Mouse (Mus musculus) heart, postnatal 4 days (tissue): ENCODE measurements around the gene Pold1. TPM values are rescaled to one million over a fixed set of nuclear protein-coding genes. Genes with fewer than 3 reads are reported as not detected.
A peak's percentile ranks its signal among the peaks of the same experiment; 100 is the strongest.

Experiments
- DNase-seq: peaks from one replicate; pipeline ENCODE4 v3.0.0; 2021
- total RNA-seq, 2 experiments: library from RNA; stranded (reverse); gene quantifications; 2 replicates each; pipeline ENCODE4 v1.2.3; 2021

Pold1 gene
- total RNA-seq, 2 experiments from 2014 or later = 42.4 to 46.5 TPM

GRCm38 (mm10) chr7:44543071-44543470 is 5.6 kb downstream of the Pold1 start:
- no peak for DNase-seq

GRCm38 (mm10) chr7:44542555-44542954 is 6.1 kb downstream of the Pold1 start:
- DNase-seq = no peak

GRCm38 (mm10) chr7:44538756-44539624 is 9.7 kb downstream of the Pold1 start:
- DNase-seq = no peak

- no peak for DNase-seq
Observed at GRCm38 (mm10) chr7:44537496-44537895, 11.2 kb downstream of the Pold1 start.

DNA sequence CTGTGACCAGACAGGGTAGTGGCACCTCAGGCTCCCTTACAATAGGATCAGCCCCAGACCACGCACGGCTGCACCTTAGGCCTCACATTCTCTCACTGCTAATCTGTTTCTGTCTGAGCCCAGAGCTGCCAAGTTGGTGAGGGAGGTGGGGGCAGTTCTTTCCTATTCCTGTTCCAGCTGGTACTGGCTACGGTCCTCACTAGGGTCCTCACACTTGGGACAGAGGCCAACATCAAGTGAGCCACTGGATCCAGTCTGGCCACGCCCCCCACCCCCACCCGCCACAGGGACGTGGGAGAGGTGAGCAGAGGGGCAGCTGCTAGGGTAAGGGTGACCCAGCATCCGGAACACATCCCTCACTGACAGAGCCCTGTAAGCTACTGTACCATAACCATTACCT is 11.6 kb downstream of the Pold1 start:
- DNase-seq = no peak

DNA sequence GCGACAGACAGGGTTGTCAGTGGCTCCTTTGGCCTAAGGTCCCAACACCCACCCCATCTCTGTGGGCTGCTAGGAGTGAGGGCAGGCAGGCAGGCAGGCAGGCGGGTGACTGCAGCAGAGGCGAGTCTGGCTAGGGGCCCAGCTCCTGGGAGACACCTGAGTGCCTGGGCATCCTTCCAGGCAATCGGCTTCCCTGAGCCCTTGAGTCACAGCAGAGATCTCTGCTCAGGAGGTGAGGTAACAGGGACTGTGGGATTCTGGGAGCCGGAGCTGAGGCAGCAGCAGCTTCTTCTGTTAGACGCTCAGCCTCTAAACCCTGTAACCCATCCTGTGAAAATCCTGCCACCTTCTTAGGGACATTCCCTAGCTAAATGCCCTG is 12.1 kb downstream of the Pold1 start:
- DNase-seq = peak; percentile 66

- no peak for DNase-seq
Observed at GRCm38 (mm10) chr7:44535657-44536589, 12.7 kb downstream of the Pold1 start.

- DNase-seq = no peak
Observed at GRCm38 (mm10) chr7:44534656-44535441, 13.8 kb downstream of the Pold1 start.

DNA sequence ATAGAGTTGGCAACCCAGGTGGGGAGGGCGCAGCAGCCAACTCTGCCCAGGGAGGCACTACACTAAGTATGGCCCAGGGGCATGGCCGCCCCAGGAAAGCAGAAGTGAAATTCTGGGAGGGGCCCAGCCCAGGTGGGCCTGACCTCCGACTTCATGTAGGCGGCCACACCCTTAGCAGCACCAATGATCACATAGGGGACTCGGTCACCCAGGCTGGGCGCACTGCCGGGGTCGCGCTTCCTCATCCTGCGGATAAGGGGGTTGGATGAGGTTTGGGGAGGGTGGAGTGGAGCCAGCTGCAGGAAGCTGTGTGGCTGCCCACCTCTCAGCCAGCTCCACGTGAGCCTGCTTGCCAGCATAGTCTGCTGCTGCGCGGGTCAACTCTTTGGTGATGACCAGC is 14.4 kb downstream of the Pold1 start:
- DNase-seq = no peak

DNA sequence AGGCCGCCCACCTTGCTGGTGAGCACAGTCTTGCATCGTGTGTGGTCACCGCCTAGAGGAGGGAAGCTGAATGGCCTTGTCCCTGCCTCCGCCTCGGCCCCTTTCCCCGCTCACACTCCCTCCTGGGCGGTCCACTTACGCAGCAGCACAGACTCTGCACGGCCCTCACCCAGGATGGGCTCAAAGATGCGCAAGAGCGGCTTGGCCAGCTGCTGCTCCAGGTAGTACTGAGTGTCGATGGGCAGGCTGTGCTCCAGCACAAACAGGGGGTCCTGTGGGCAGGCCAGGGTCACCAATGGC is 15.0 kb downstream of the Pold1 start:
- DNase-seq = no peak

DNA sequence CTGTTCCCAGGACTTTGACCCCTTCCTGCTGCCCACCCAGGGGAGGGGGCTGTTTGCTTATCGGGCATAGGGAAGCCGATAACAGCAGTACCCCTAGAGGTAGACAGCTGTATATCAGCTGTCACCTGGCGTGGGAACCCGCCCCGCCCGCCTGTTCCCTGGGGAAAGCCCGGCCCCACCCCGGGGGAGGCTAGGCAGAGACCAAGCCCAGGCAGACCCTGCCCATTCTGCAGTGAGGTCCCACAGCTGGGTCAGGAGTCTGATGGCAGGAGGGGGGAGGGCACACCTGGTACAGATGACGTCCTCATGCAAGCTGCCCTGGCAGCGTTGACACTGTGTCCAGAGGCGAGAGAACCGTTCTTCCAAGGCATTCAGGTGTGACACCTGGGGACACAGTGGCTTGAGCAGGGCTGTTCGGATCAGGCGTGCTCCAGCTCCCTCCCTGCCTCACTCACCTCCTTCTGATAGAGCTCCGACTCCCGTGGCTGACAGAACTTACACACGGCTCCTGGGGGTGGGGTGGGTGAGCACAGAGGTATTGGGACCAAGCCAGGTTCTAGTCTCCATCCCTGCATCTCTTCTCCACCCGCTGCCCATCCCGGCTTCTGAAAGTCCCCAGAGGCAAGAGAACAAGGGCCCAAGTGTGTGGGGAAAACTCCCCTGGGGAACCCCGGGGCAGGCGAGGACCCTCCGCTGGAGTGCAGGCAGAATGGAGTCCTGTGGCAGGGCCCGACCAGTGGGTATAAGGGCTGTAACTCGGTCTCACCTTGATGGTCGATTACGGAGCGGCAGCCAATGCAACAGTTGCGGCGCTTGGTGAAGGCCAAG is 15.5 kb downstream of the Pold1 start:
- DNase-seq = no peak

DNA sequence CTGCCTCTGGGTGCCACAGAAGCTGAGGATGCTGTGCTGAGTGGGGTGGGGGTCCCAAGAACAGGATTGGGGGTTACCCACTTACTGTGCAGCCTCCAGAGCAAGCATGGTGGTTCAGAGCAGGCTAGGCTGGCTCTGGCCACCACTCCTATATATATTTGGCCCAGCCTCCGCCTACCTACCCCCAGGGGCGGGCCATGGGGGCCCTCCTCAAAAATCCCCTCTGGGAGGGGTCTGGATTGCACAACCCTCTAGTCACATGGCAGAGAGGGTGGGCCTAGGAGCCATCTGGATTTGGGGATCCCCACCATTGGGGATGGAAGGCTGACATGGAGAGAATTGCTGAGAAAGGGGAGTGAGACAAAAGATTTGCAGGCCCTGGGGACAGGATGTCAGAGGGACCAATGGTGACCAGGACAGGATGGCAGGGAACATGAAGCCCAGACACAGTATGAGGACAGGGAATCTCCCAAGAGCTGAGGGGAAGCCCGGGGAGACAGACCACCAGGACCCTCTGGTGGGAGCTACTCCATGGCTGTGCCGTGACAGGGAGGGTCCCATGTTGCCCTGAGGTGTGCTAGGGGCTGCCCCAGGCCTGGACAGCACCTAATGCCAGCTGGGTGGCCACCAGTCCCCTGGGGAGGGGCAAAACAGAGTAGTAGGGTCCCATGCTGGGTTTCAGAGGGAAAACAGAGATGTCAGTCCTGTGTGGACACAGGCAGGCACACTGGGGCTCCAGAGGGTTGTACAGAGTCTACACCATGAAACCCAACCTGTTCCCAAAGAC is 16.5 kb downstream of the Pold1 start, which contains the start of gene Spib:
TSS of gene Spib (minus strand) at position 126 of the 787 bp plus-strand sequence.
- DNase-seq = no peak

DNA sequence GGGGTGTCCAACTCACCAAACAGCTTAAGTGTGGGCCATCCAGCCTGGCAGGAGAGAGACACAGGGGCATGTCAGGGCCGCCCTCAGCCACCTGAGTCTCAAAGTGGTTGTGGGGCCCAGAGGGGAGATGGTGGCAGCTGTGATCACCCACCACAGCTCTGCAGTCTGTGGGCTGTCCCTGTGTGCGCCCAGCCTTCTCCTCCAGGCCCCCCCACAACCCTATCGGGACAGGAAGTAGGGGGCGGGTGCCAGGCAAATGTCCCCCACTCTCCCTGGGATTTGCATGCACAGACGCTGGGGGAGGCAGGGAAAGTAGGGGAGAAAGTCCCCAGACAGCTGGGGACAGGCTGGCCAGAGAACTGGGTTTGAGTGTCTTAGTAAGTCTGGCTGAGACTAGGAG is 17.4 kb downstream of the Pold1 start:
- DNase-seq = no peak

DNA sequence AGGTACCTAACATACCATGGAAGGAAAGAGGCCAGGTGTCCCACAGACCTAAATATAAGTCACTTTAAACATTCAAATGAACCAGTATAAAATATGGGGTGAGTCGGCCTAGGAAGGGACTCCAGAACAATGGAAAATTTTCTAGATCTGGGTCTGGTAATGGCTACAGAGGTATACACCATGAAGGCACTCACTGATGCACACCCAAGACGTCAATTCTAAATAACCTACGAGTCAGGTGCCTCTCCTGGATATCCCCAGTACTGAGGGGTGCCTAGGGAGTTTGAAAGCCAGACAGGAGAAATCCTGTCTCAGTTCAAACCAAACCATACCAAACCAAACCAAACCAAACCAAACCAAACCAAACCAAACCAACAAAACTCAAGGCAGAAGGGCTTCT is 18.1 kb downstream of the Pold1 start:
- no peak for DNase-seq

GRCm38 (mm10) chr7:44529518-44529917 is 19.1 kb downstream of the Pold1 start:
- no peak for DNase-seq

GRCm38 (mm10) chr7:44527483-44528398 is 20.9 kb downstream of the Pold1 start:
- peak; percentile 83 for DNase-seq

GRCm38 (mm10) chr7:44526414-44527154 is 22.1 kb downstream of the Pold1 start:
- DNase-seq = no peak

- peak; percentile 91 for DNase-seq
Observed at GRCm38 (mm10) chr7:44525126-44525832, 23.4 kb downstream of the Pold1 start.
